Mouse (Mus musculus) MEL (cell line): ENCODE measurements around the gene Comp.
A peak's percentile ranks its signal among the peaks of the same experiment; 100 is the strongest.

Experiments
- BHLHE40 ChIP-seq: IDR thresholded peaks from 2 replicates; pipeline ENCODE4 v1.6.1; 2012; ENCODE audit warnings: low read depth, mild to moderate bottlenecking, inconsistent platforms, low read length, improper control_type of control experiment, borderline replicate concordance
- CTCF ChIP-seq, 3 experiments: IDR thresholded peaks in 2 of 3; conservative IDR thresholded peaks in 1 of 3; 2 replicates each; pipeline ENCODE4 v1.5.1; 2011 to 2012; ENCODE audit warnings: low read length in 3 of 3, low read depth in 2 of 3, mild to moderate bottlenecking in 2 of 3, improper control_type of control experiment in 1 of 3, inconsistent platforms in 1 of 3, mixed read lengths in 1 of 3, moderate library complexity in 1 of 3; ENCODE audit not compliant: control insufficient read depth in 1 of 3, insufficient read depth in 1 of 3, poor library complexity in 1 of 3, severe bottlenecking in 1 of 3
- POLR2A ChIP-seq, 2 experiments: IDR thresholded peaks; 2 replicates each; pipeline ENCODE4 v1.6.1; 2011 to 2012; ENCODE audit warnings: low read length in 2 of 2, mild to moderate bottlenecking in 2 of 2, control low read depth in 1 of 2, improper control_type of control experiment in 1 of 2, low read depth in 1 of 2, moderate library complexity in 1 of 2; ENCODE audit not compliant: control insufficient read depth in 1 of 2, insufficient read depth in 1 of 2, poor library complexity in 1 of 2
- POLR2AphosphoS2 ChIP-seq: IDR thresholded peaks from 2 replicates; pipeline ENCODE4 v1.6.1; 2011; ENCODE audit warnings: low read length, improper control_type of control experiment
- USF1 ChIP-seq: IDR thresholded peaks from 2 replicates; pipeline ENCODE4 v1.6.1; 2014; ENCODE audit warnings: low read depth, mild to moderate bottlenecking, inconsistent platforms, low read length, improper control_type of control experiment, moderate library complexity
- ZC3H11A ChIP-seq: IDR thresholded peaks from 2 replicates; pipeline ENCODE4 v1.6.1; 2012; ENCODE audit warnings: low read depth, mild to moderate bottlenecking, inconsistent platforms, low read length, improper control_type of control experiment

DNA sequence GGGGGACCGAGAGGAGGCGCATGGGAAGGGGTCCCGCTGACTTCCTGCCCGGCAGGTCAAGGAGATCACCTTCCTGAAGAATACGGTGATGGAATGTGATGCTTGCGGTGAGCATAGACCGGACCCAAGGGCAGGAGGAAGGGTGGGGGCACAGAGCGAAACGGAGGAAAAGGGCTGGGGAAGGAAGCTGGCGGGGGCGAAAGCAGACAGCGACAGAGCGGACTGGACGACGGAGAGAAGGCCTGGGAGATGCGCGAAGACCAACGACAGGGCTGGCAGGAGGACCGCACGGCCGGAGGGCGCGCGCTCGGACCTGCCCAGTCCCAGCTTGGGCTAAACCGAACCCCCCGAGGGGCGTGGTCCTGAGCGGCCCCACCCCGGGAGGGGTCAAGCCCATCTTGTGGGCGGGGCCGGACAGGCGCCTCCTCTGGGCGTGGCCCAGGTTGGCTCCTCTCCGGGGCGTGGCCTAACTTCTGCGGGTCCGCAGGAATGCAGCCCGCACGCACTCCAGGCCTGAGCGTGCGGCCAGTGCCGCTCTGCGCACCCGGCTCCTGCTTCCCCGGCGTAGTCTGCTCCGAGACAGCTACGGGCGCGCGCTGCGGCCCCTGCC lies 1.1 kb downstream of the Comp start:
- TF ChIP-seq BHLHE40, result no peak
- TF ChIP-seq POLR2A (IDR thresholded peaks at IDR 0.05; ENCODE audit: control insufficient read depth in 1 of 2, insufficient read depth in 1 of 2, low read depth in 1 of 2, low read length in 2 of 2, poor library complexity in 1 of 2), result peak in 1 of 2 experiments; percentile 33; a peak in 1 of 4 replicates
- TF ChIP-seq ZC3H11A, result no peak
- no peak for TF ChIP-seq USF1
- no peak for TF ChIP-seq POLR2AphosphoS2
- no peak for TF ChIP-seq CTCF (IDR thresholded peaks at IDR 0.05 in 2 of 3, conservative IDR thresholded peaks at IDR 0.05 in 1 of 3; ENCODE audit: control insufficient read depth in 1 of 3, insufficient read depth in 1 of 3, low read depth in 2 of 3, low read length in 3 of 3, poor library complexity in 1 of 3, severe bottlenecking in 1 of 3)
